Mouse (Mus musculus): ENCODE data around the gene Grm8. TPM values are rescaled to one million over a fixed set of nuclear protein-coding genes. Genes with fewer than 3 reads are reported as not detected.

The Grm8 gene
- total and polyA plus RNA-seq, 3 experiments = 0.38 TPM; not detected in 2

- no peak for ATAC-seq (ENCODE audit: extremely low read depth, insufficient number of reproducible peaks, low FRiP score, poor library complexity, severe bottlenecking)
- no peaks in the 10 kb centered on the region for H3K9me3 ChIP-seq (replicated peaks)
- DNase-seq (ENCODE audit: low spot score) = no peak
- TF ChIP-seq POLR2AphosphoS5 (IDR thresholded peaks at IDR 0.05; ENCODE audit: insufficient replicate concordance, low read depth, low read length) (no peak), GATA1 (IDR thresholded peaks at IDR 0.05; ENCODE audit: borderline replicate concordance, low read length) (no peak), CTCF (IDR thresholded peaks at IDR 0.05; ENCODE audit: low read depth, low read length) (no peak), GATA2 (IDR thresholded peaks at IDR 0.05; ENCODE audit: borderline replicate concordance, low read depth, low read length) (no peak), TAL1 (conservative IDR thresholded peaks at IDR 0.05; ENCODE audit: low read depth, low read length) (no peak)
- H3K4me1 ChIP-seq (ENCODE audit: insufficient read depth, low read depth, low read length) = no peaks in the 10 kb centered on the region
- peaks cover 23% of the 10 kb centered on the region for H3K27me3 ChIP-seq (ENCODE audit: insufficient read depth, low read length)
- no peaks in the 10 kb centered on the region for H3K36me3 ChIP-seq (replicated peaks)
- H3K4me3 ChIP-seq (ENCODE audit: low read depth, low read length) = no peak overlapping the region
These were observed 23.4 kb downstream of the Grm8 start for GRCm38 (mm10) chr6:28111551-28111950.

GRCm38 (mm10) chr6:28102608-28103316 lies 32.2 kb downstream of the Grm8 start:
- H3K4me1 ChIP-seq (ENCODE audit: insufficient read depth, low read depth, low read length) = peaks cover 9% of the 10 kb centered on the region
- H3K36me3 ChIP-seq (replicated peaks) = no peaks in the 10 kb centered on the region
- H3K27me3 ChIP-seq (ENCODE audit: insufficient read depth, low read length) = peaks cover 13% of the 10 kb centered on the region
- DNase-seq (ENCODE audit: low spot score) (no peak), ATAC-seq (ENCODE audit: extremely low read depth, insufficient number of reproducible peaks, low FRiP score, poor library complexity, severe bottlenecking) (no peak)
- TF ChIP-seq POLR2AphosphoS5 (IDR thresholded peaks at IDR 0.05; ENCODE audit: insufficient replicate concordance, low read depth, low read length) = no peak
- no peak for TF ChIP-seq GATA1 (IDR thresholded peaks at IDR 0.05; ENCODE audit: borderline replicate concordance, low read length)
- TF ChIP-seq TAL1 (conservative IDR thresholded peaks at IDR 0.05; ENCODE audit: low read depth, low read length) = no peak
- no peak for TF ChIP-seq GATA2 (IDR thresholded peaks at IDR 0.05; ENCODE audit: borderline replicate concordance, low read depth, low read length)
- no peak for TF ChIP-seq CTCF (IDR thresholded peaks at IDR 0.05; ENCODE audit: low read depth, low read length)
- H3K9me3 ChIP-seq (replicated peaks) = no peaks in the 10 kb centered on the region
- no peak overlapping the region for H3K4me3 ChIP-seq (ENCODE audit: low read depth, low read length)

- H3K4me3 ChIP-seq (ENCODE audit: low read depth, low read length) = no peak overlapping the region
- H3K36me3 ChIP-seq (replicated peaks) = no peaks in the 10 kb centered on the region
- H3K4me1 ChIP-seq (ENCODE audit: insufficient read depth, low read depth, low read length) = peaks cover 9% of the 10 kb centered on the region
- H3K9me3 ChIP-seq (replicated peaks) = no peaks in the 10 kb centered on the region
- TF ChIP-seq GATA1 (IDR thresholded peaks at IDR 0.05; ENCODE audit: borderline replicate concordance, low read length) = no peak
- TF ChIP-seq POLR2AphosphoS5 (IDR thresholded peaks at IDR 0.05; ENCODE audit: insufficient replicate concordance, low read depth, low read length) = no peak
- no peak for TF ChIP-seq GATA2 (IDR thresholded peaks at IDR 0.05; ENCODE audit: borderline replicate concordance, low read depth, low read length)
- TF ChIP-seq CTCF (IDR thresholded peaks at IDR 0.05; ENCODE audit: low read depth, low read length) = no peak
- no peak for TF ChIP-seq TAL1 (conservative IDR thresholded peaks at IDR 0.05; ENCODE audit: low read depth, low read length)
- ATAC-seq (ENCODE audit: extremely low read depth, insufficient number of reproducible peaks, low FRiP score, poor library complexity, severe bottlenecking) = no peak
- DNase-seq (ENCODE audit: low spot score) = no peak
- peaks cover 4% of the 10 kb centered on the region for H3K27me3 ChIP-seq (ENCODE audit: insufficient read depth, low read length)
These were observed 35.0 kb downstream of the Grm8 start for GRCm38 (mm10) chr6:28100001-28100400.

- ATAC-seq (ENCODE audit: extremely low read depth, insufficient number of reproducible peaks, low FRiP score, poor library complexity, severe bottlenecking) (no peak), DNase-seq (ENCODE audit: low spot score) (no peak)
- Histone ChIP-seq H3K4me1 (ENCODE audit: insufficient read depth, low read depth, low read length) (no peaks in the 10 kb centered on the region), H3K36me3 (replicated peaks) (no peaks in the 10 kb centered on the region), H3K4me3 (ENCODE audit: low read depth, low read length) (no peak overlapping the region), H3K27me3 (ENCODE audit: insufficient read depth, low read length) (peaks cover 14% of the 10 kb centered on the region; the same call in 1 of the 2 replicates), H3K9me3 (replicated peaks) (no peaks in the 10 kb centered on the region)
- no peak for TF ChIP-seq GATA1 (IDR thresholded peaks at IDR 0.05; ENCODE audit: borderline replicate concordance, low read length)
- TF ChIP-seq GATA2 (IDR thresholded peaks at IDR 0.05; ENCODE audit: borderline replicate concordance, low read depth, low read length) = no peak
- no peak for TF ChIP-seq CTCF (IDR thresholded peaks at IDR 0.05; ENCODE audit: low read depth, low read length)
- no peak for TF ChIP-seq TAL1 (conservative IDR thresholded peaks at IDR 0.05; ENCODE audit: low read depth, low read length)
- TF ChIP-seq POLR2AphosphoS5 (IDR thresholded peaks at IDR 0.05; ENCODE audit: insufficient replicate concordance, low read depth, low read length) = no peak
These were observed 42.5 kb downstream of the Grm8 start for GRCm38 (mm10) chr6:28092511-28092910.

- H3K9me3 ChIP-seq (replicated peaks) = no peaks in the 10 kb centered on the region
These were observed 43.1 kb downstream of the Grm8 start for GRCm38 (mm10) chr6:28091836-28092235.

GRCm38 (mm10) chr6:28090981-28091380 lies 44.0 kb downstream of the Grm8 start:
- Histone ChIP-seq H3K27me3 (ENCODE audit: insufficient read depth, low read length) (peaks cover 14% of the 10 kb centered on the region; the same call in 1 of the 2 replicates), H3K9me3 (replicated peaks) (no peaks in the 10 kb centered on the region), H3K4me3 (ENCODE audit: low read depth, low read length) (no peak overlapping the region), H3K4me1 (ENCODE audit: insufficient read depth, low read depth, low read length) (no peaks in the 10 kb centered on the region), H3K36me3 (replicated peaks) (no peaks in the 10 kb centered on the region)
- DNase-seq (ENCODE audit: low spot score) = no peak
- TF ChIP-seq GATA2 (IDR thresholded peaks at IDR 0.05; ENCODE audit: borderline replicate concordance, low read depth, low read length) = no peak
- no peak for TF ChIP-seq TAL1 (conservative IDR thresholded peaks at IDR 0.05; ENCODE audit: low read depth, low read length)
- no peak for TF ChIP-seq CTCF (IDR thresholded peaks at IDR 0.05; ENCODE audit: low read depth, low read length)
- TF ChIP-seq POLR2AphosphoS5 (IDR thresholded peaks at IDR 0.05; ENCODE audit: insufficient replicate concordance, low read depth, low read length) = no peak
- no peak for TF ChIP-seq GATA1 (IDR thresholded peaks at IDR 0.05; ENCODE audit: borderline replicate concordance, low read length)
- ATAC-seq (ENCODE audit: extremely low read depth, insufficient number of reproducible peaks, low FRiP score, poor library complexity, severe bottlenecking) = no peak

More at GRCm38 (mm10) chr6:28091836-28092235, 43.1 kb downstream of the Grm8 start:
- no peak for DNase-seq (ENCODE audit: low spot score)
- no peaks in the 10 kb centered on the region for H3K36me3 ChIP-seq (replicated peaks)
- no peak overlapping the region for H3K4me3 ChIP-seq (ENCODE audit: low read depth, low read length)
- no peak for TF ChIP-seq POLR2AphosphoS5 (IDR thresholded peaks at IDR 0.05; ENCODE audit: insufficient replicate concordance, low read depth, low read length)
- no peak for TF ChIP-seq GATA2 (IDR thresholded peaks at IDR 0.05; ENCODE audit: borderline replicate concordance, low read depth, low read length)
- TF ChIP-seq GATA1 (IDR thresholded peaks at IDR 0.05; ENCODE audit: borderline replicate concordance, low read length) = no peak
- no peak for TF ChIP-seq TAL1 (conservative IDR thresholded peaks at IDR 0.05; ENCODE audit: low read depth, low read length)
- no peak for ATAC-seq (ENCODE audit: extremely low read depth, insufficient number of reproducible peaks, low FRiP score, poor library complexity, severe bottlenecking)
- no peaks in the 10 kb centered on the region for H3K4me1 ChIP-seq (ENCODE audit: insufficient read depth, low read depth, low read length)
- H3K27me3 ChIP-seq (ENCODE audit: insufficient read depth, low read length) = peaks cover 14% of the 10 kb centered on the region; the same call in 1 of the 2 replicates
